Mouse (Mus musculus) intestine, embryonic 16.5 days (tissue): ENCODE results near the gene B3galt4. TPM values are rescaled to one million over a fixed set of nuclear protein-coding genes. Genes with fewer than 3 reads are reported as not detected.

ENCODE experiments used
- ATAC-seq: fragments of 200-750 bp; cut with Nextera tagmentation; 2 replicates; pipeline ENCODE4 v1.8.0; 2017; ENCODE audit warnings: moderate TSS enrichment, moderate library complexity
- H3K27ac ChIP-seq: fragments of 300-500 bp; sonication (generic); 2 replicates; pipeline ENCODE4 v1.5.1; 2014; ENCODE audit warnings: mild to moderate bottlenecking, low read length
- H3K27me3 ChIP-seq: fragments of 300-500 bp; sonication (generic); replicated peaks from 2 replicates; pipeline ENCODE4 v1.6.1; 2014; ENCODE audit warnings: low read length, control low read depth, mixed read lengths; ENCODE audit not compliant: control insufficient read depth, insufficient read depth
- H3K36me3 ChIP-seq: fragments of 300-500 bp; sonication (generic); 2 replicates; pipeline ENCODE4 v1.6.1; 2014; ENCODE audit warnings: low read length, control low read depth; ENCODE audit not compliant: control insufficient read depth, insufficient read depth
- H3K4me1 ChIP-seq: fragments of 300-500 bp; sonication (generic); 2 replicates; pipeline ENCODE4 v1.6.1; 2014; ENCODE audit warnings: low read length, control low read depth, mixed read lengths; ENCODE audit not compliant: control insufficient read depth, insufficient read depth
- H3K4me2 ChIP-seq: fragments of 300-500 bp; sonication (generic); 2 replicates; pipeline ENCODE4 v1.6.1; 2014; ENCODE audit warnings: low read depth, low read length, control low read depth
- H3K4me3 ChIP-seq: fragments of 300-500 bp; sonication (generic); 2 replicates; pipeline ENCODE4 v1.5.1; 2014; ENCODE audit warnings: mild to moderate bottlenecking, low read length
- H3K9ac ChIP-seq: fragments of 300-500 bp; sonication (generic); 2 replicates; pipeline ENCODE4 v1.6.1; 2014; ENCODE audit warnings: low read depth, low read length
- H3K9me3 ChIP-seq: fragments of 300-500 bp; sonication (generic); 2 replicates; pipeline ENCODE4 v1.6.1; 2016; ENCODE audit warnings: low read length, control low read depth; ENCODE audit not compliant: control insufficient read depth
- WGBS: fragments of 180-500 bp; shearing (Covaris S2); extraction: QIAGEN DNeasy Blood & Tissue Kit; methylation state at CpG from one replicate; pipeline ENCODE4 v1.1.7; 2014; 5-methylcytosine and 5-hydroxymethylcytosine counted together
- polyA plus RNA-seq: library from polyadenylated mRNA; unstranded; fragments of >200 nt; fragmentation: Nextera tagmentation; extraction: Ambion mirVana; gene quantifications from 2 replicates; pipeline ENCODE4 v1.2.1, GENCODE M21; 2015

The B3galt4 gene
- polyA plus RNA-seq, 1 experiment from 2014 or later, result 12.6 TPM

DNA sequence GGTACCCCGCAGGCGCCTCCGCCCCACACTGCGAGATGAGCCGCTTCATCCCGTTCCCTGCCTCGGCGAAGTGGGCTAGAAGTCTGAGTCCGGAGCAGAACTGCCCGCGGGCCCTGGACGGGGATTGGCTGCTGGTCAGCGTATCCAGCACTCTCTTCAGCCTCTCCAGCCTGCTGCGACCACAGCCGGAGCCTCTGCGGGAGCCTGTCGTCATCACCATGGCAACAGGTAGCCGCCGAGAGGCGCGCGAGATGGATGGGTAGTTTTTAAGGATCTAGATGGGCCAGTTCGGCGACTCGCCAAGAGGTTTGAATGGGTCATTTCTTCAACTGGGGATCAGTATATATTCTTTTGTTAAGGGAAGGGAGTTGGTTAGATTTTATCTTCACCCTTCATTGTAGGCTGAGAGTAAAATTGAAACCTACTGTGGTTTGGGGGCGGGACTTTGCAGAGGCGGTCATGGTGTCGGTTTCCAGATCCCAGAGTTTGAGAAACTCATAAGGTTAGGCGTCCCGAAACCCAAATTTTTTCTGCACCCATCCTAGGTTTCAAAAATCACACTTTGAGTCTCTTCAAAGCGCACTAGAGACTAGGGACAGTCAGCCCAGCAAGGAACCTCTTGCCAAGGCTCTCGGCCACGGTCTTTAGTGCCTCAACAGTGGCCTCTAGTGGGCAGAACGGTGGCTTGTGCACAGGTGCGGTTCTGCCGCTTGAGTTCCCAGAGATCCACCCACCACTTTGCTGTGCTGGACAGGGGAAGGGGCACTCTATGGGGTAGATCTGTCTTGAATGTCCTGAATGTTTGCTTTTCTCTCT, 30.8 kb downstream of the B3galt4 start:
- H3K4me3 ChIP-seq, result peak overlapping the region; percentile 81
- peaks cover 17% of the 10 kb centered on the region for H3K4me1 ChIP-seq
- 1% methylated on average over 36 of the region's 36 CpGs for WGBS
- no peaks in the 10 kb centered on the region for H3K27me3 ChIP-seq
- peaks cover 3% of the 10 kb centered on the region; the same call in 1 of the 2 replicates for H3K9me3 ChIP-seq
- H3K27ac ChIP-seq, result peak overlapping the region; percentile 85
- ATAC-seq, result peak; percentile 27
- peaks cover 10% of the 10 kb centered on the region; the same call in 1 of the 2 replicates for H3K36me3 ChIP-seq
- H3K9ac ChIP-seq, result peak overlapping the region; percentile 80
- peak overlapping the region; percentile 97 for H3K4me2 ChIP-seq

DNA sequence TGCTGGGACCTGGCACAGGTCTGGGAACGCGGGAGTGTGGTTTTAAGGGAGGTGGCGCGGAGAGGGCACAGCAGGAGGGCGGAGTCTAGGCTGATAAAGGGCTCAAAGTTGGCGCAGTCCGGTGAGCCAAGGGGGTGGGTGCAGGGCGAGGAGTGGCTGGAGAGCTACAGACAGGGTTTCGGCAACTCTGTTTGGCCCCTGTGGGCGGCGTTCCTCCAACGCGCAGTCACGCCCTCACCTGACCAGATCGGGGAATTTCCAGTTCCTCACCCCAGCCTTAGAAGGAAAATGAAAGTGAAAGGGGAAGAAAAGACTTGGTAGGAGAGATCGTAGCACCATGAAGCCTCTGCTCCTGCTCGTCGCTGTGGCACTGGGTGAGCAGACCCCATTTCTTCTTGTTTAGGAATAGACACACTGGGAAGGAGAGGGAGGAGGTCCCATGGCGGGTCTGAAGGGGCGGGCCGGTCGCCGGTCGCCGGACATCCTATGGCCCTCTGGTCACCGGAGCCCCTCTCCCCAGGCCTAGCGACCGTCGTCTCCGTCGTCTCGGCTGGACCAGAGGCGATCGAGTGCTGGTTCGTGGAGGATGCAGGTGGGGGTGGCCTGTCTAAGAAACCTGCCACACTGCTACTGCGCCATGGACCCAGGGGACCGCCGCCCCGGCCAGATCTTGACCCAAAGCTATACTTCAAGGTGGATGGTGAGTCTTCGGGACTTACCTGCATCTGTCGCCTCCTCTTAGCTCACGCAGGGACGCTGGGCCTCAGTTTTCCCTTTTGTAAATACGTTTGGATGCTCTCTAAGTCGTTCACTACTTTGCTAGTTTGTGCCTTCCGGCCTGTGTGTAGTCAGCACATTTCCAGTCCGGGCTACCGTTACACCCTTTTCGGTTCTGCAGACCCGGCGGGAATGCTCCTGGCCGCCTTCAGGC, 31.7 kb downstream of the B3galt4 start:
- H3K4me3 ChIP-seq, result peak overlapping the region; percentile 81
- H3K4me2 ChIP-seq, result peak overlapping the region; percentile 97
- no peaks in the 10 kb centered on the region for H3K27me3 ChIP-seq
- H3K9me3 ChIP-seq, result no peaks in the 10 kb centered on the region
- peak overlapping the region; percentile 80 for H3K9ac ChIP-seq
- peak overlapping the region; percentile 85 for H3K27ac ChIP-seq
- H3K36me3 ChIP-seq, result peaks cover 7% of the 10 kb centered on the region; the same call in 1 of the 2 replicates
- peaks cover 24% of the 10 kb centered on the region for H3K4me1 ChIP-seq
- peak; percentile 27 for ATAC-seq
- under 1% methylated on average over 52 of the region's 52 CpGs for WGBS

DNA sequence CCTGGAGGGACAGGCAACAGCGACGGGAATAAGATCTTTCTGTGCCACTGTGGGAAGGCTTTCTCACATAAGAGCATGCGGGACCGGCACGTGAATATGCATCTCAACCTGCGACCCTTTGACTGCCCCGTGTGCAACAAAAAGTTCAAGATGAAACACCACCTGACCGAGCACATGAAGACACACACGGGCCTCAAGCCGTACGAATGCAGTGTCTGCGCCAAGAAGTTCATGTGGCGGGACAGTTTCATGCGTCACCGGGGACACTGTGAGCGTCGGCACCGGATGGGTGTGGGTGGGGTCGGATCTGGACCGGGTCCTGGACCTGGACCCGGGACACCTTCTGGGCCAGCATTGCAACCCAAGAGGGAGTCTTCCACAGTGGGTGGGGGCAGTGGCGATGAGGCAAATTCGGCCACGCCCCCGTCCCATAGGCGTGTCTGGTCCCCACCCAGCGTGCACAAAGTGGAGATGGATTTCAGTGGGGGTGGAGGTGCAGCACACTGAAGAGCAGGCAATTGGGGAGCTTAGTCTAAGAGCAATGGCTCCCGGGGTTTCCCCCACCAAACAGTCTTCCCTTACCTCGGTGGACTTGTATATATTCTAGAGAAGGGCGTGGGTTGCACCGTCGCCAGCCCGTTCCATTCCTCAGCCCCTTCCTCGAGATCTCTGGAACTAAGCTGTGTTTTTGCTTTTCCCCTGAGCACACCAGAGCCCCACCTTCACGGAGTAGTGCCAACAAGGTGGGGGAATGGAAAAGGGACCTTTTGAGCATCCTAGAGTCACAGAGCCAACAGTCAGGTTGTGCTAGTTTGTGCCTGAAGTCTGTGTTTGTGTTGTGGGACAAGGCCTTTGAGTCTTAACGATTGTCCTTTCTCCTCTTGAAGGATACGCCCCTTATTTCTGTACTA, 32.7 kb downstream of the B3galt4 start:
- Histone ChIP-seq H3K9ac (peak overlapping the region; percentile 80; the same call in 1 of the 2 replicates), H3K4me1 (peaks cover 24% of the 10 kb centered on the region), H3K4me3 (peak overlapping the region; percentile 81), H3K27ac (peak overlapping the region; percentile 85; the same call in 1 of the 2 replicates), H3K36me3 (peaks cover 15% of the 10 kb centered on the region), H3K9me3 (no peaks in the 10 kb centered on the region), H3K4me2 (peak overlapping the region; percentile 97), H3K27me3 (no peaks in the 10 kb centered on the region)
- no peak for ATAC-seq
- WGBS, result 57% methylated on average over 37 of the region's 37 CpGs

DNA sequence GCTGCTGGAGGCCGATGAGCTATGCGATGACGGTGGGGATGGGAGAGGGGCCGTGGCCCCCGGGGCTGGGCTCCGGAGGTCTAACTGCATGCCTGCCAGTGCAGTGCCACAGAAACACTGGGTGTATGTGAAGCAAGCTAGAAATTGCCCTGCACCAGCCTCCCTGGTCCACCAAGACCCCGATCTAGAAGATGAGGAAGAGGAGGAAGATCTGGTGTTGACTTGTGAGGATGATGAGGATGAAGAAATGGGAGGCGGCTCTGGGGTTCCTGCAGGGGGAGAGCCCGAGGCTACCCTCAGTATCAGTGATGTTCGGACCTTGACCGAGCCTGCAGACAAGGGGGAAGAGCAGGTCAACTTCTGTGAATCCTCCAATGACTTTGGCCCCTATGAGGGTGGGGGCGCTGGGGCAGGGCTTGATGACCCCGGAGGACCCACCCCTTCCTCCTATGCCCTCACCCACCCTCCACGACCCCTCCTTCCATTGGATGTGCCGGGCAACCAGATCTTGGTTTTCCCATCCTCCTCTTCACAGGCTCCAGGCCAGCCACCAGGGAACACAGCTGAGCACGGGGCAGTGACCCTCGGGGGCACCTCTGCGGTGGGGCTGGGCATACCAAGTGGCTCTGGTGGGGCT, 33.5 kb downstream of the B3galt4 start:
- Histone ChIP-seq H3K4me3 (no peak overlapping the region), H3K27me3 (no peaks in the 10 kb centered on the region), H3K27ac (no peak overlapping the region), H3K4me2 (no peak overlapping the region), H3K4me1 (peaks cover 24% of the 10 kb centered on the region), H3K36me3 (peaks cover 17% of the 10 kb centered on the region), H3K9ac (no peak overlapping the region), H3K9me3 (no peaks in the 10 kb centered on the region)
- 83% methylated on average over 18 of the region's 18 CpGs for WGBS
- no peak for ATAC-seq

DNA sequence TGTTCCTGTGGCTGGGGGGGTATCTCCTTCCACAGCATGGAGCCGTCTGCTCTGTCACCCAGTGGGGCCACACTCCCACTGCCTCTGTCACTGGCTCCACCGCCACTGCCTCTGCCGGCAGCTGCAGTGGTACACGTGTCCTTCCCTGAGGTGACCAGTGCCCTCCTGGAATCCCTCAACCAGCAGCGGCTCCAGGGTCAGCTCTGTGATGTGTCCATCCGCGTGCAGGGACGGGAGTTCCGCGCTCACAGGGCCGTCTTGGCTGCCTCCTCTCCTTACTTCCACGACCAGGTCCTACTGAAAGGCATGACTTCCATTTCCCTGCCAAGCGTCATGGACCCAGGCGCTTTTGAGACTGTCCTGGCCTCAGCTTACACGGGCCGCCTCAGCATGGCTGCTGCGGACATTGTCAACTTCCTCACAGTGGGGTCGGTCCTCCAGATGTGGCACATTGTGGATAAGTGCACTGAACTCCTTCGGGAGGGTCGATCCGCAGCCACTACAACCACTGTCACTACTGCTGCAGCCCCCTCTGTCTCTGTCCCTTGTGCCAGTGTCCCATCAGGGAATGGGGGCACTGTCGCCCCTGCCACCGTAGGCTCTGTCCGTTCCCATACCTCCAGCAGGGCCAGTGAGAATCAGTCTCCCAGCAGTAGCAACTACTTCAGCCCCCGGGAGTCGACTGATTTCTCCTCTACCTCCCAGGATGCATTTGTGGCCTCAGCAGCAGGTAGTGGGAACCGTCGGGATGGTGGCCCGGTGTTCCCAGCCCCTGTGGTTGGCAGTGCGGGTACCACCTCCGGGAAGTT, 34.2 kb downstream of the B3galt4 start:
- Histone ChIP-seq H3K27ac (no peak overlapping the region), H3K9ac (peak overlapping the region; percentile 71)
- 75% methylated on average over 31 of the region's 31 CpGs for WGBS

DNA sequence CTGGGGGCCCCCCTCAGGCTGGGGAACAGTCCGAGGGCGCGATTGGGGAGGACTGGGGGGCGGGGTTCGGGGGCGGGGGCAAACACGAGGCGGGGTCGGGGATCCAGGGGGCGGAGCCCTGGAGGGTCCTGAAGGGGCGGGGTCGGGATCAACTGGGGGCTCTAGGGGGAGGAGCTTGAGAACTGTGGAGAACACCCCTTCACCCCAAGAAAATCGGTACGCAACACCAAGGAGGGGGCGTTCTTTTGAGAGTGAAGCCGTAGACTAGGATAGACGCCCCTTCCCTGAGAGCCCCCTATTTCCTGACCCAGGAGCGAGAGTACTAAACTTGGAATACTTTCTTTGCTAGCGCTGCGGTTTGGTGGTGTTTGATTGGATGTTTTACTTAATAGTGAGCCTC, 35.0 kb downstream of the B3galt4 start:
- Histone ChIP-seq H3K4me1 (peaks cover 24% of the 10 kb centered on the region), H3K27me3 (no peaks in the 10 kb centered on the region), H3K27ac (peak overlapping the region; percentile 78), H3K4me2 (peak overlapping the region; percentile 66), H3K4me3 (peak overlapping the region; percentile 57), H3K9me3 (no peaks in the 10 kb centered on the region), H3K9ac (peak overlapping the region; percentile 71), H3K36me3 (peaks cover 26% of the 10 kb centered on the region)
- under 1% methylated on average over 19 of the region's 20 CpGs for WGBS
- ATAC-seq, result peak; percentile 9; the same call in 1 of the 2 replicates

More for the DNA sequence above, 34.2 kb downstream of the B3galt4 start:
- ATAC-seq, result no peak
- peak overlapping the region; percentile 57 for H3K4me3 ChIP-seq
- H3K9me3 ChIP-seq, result no peaks in the 10 kb centered on the region
- peak overlapping the region; percentile 66 for H3K4me2 ChIP-seq
- peaks cover 18% of the 10 kb centered on the region for H3K36me3 ChIP-seq
- peaks cover 24% of the 10 kb centered on the region for H3K4me1 ChIP-seq
- no peaks in the 10 kb centered on the region for H3K27me3 ChIP-seq

DNA sequence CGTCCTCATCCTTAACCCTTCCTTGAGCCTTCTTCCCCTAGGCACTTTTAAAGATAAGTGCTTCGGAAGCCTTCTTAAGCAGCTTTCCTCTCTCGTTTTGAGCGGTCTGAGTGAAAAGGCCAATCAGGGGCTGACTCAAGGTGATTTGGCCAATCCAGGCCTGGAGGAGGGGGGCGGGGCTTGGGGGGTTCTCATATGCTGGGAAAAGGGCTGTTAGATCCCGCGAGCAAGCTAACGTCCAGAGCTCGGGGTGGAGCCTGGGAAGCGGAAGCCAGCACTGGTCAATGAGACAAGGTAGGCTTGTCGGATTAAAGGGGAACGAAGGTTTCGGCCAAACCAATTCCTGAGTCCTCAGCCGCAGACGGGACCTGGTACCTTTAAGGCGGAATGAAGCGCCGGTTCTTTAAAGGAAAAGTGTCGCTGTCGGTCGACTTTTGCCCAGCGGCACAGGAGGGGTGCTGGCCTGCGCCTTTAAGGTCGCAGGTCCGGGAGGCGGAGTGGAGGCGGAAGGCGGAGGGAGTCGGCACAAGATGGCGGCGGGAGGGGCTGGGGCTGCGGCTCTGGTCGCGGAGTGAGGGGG, 35.5 kb downstream of the B3galt4 start, which contains the start of the genes Tapbp and Zbtb22:
TSS of gene Tapbp (plus strand) at position 229 of the 580 bp plus-strand sequence.
TSS of gene Zbtb22 (plus strand) at position 234 of the 580 bp plus-strand sequence.
- ATAC-seq, result peak; percentile 92
- Histone ChIP-seq H3K27me3 (no peaks in the 10 kb centered on the region), H3K27ac (peak within 1 kb of the TSS; percentile 78), H3K9me3 (no peaks in the 10 kb centered on the region), H3K4me2 (peak within 1 kb of the TSS; percentile 66), H3K4me3 (peak within 1 kb of the TSS; percentile 57), H3K9ac (peak within 1 kb of the TSS; percentile 71), H3K36me3 (peaks cover 29% of the 10 kb centered on the region), H3K4me1 (peaks cover 26% of the 10 kb centered on the region)
- 0% methylated on average over 26 of the region's 34 CpGs for WGBS
